Mouse (Mus musculus): ENCODE results near the gene Unc13d.

Gene Unc13d

DNA sequence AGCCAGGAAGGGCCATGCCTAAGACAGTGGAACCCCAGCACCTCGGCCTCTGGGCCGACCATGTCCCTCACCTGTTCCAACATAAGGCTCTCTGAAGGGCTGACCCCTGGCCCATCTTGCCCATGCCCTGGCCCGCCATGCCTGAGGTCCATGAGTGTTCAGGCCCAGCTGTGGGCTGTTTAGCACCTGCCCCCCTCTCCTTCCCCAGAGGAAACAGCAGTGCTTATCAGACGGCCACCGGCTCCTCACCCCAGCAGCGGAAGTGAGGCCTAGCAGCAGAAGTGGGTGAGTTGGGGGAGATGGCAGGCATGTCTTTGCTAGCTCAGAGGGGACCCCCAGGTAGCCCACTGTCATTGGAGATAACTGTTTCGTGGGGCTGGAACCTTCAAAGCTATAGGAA is 925 bp downstream of the Unc13d start:
- DNase-seq, result no peak

DNA sequence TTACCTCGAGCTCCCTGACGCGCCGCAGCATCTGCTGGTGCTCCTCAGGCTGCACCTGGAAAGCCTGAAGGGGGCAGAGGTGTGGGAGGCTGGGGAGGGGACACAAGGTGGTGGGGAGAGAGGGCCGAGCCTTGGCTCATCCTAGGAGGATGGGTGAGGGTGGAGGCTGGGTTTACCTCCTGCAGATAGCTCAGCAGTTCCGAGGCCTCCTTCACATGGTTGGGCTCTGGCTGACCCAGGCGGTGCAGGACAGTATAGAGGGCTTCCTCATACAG is 1.6 kb downstream of the Unc13d start:
- DNase-seq, result no peak

DNA sequence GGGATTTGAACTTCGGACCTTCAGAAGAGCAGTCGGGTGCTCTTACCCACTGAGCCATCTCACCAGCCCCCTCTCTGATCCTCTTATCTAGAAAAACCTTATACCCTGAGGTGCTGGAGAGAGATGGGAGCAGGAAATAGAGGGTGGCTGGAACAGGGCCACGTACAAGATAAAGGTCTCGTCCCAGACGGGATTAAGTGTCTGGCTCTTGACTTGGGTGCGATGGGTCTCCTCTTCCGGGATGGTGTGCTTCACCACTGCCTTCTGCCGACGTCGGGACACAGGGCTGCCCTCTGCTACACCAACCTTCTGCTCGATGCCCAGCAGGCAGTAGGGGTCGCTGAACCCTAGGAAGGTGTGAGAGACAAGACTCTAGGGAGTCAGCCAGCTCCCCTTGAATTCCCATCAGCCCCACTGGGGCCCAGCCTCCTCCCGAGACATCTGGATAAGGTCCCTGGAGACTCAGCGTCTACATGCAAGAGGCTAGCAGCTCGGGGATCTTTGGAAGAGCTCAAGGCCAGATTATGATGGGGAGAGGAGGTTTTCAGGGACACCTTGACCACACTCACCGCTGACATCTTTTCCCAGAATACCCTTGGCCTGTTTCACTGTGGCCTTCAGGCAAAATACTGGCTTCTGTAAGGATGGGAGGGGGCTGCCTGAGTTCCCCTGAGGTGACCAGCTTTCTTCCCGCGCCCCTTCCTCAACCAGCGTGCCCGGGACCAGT is 2.1 kb downstream of the Unc13d start:
- no peak for DNase-seq

DNA sequence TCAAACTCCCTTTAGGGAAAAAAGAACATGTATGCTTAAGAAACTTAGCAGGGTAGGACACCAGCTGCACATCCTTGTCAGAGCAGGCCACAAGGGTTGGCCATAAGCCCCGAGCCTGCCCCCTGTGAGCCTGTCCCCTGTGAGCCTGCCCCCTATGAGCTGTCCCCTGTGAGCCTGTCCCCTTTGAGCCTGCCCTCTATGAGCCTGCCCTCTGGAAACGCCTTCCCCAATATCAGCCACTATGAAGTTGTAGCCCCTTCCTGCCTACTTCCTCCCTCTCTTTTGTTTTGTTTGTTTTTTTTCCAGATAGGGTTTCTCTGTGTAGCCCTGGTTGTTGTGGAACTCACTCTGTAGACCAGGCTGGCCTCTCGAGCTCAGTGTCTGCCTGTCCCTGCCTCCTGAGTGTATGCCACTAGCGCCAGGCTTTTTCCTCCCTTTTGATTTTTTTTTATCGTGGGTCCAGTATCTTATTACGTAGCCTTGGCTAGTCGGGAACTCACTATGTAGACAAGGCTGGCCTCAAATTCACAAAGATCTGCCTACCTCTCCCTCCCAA is 3.2 kb downstream of the Unc13d start:
- no peak for DNase-seq

DNA sequence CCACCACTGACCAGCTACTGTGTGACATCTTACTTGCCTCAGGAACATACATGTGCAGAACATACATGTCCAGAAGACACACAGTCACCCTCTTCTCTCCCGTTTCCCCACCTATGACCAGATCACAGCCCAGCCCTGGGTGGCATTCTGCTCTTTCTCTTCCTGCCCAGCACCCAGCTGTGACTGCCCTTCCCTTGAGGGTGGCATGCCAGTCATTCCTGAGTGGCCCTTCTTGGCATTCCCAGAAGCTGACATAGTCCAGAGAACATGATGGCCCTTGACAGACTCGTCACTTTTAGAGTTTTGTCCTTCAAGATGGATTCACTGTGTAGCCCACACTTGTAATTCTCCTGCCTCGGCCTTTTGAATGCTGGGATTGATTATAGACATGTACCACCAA is 5.2 kb downstream of the Unc13d start:
- no peak for DNase-seq

DNA sequence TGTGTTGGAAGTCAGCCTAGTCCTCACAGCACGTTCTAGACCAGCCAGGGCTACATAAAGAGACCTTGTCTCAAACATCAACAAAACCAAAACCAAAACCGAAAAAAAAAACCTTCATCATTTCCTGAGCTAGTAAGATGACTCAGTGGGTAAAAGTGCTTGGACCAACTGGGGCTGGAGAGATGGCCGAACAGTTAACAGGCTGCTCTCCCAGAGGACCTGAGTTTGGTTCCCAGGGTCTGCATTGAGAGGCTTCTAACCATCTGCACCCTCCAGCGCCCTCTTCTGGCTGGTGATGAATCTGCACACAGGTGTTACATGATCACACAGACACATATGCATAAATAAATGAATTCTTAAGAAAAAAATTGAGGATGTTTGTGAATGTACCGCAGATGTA is 6.3 kb downstream of the Unc13d start:
- no peak for DNase-seq

DNA sequence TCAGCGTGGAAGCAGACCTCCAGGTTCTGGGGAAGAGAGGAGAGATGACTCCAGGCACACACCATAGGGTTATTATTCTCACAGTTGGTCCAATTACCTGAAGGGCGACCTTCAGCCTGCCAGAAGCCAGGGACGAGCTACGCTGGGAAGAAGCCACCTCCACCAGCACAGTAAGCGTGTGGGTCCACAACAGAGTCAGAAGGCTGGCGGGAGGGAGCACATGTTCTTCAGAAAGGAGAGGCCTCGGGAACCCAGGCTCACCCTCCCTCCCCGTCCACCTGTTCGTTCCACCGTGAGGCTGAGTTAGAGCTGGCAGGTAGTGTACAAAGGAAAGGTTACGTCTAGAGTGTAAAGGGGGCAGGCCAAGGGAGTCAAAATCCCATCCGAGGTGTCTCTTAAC is 12.4 kb downstream of the Unc13d start:
- DNase-seq, result no peak

DNA sequence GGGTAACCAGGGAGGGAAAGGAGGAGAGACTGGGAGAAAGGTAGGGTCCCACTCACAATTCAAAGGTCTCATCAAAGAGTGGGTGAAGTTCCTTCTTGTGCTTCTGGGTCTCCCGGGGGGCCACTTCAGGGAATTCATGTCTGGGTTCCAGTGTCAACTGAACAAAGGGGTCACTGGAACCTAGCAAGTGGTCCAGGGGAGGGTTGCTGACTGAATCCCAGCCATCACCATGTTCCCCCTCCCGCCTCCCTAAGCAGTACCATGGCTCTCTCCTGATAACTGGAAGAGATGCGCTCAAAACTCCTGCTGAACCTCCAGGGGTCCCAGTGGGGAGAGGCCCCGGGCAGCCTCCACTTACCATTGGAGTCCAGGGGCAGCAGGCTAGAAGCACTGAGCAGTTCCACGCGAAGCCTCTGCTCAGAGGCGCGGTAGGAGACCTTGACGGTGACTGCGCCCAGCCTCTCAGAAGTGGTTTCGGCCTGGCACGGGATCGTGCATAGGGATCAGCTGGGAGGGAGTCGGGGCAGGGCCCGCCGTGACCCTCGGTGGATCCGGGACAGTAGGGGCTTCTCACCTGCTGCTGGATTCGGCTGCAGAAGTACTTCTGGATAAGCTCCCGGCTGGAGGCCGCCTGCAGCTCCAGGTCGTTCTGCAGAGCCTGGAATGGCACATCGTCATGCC is 13.4 kb downstream of the Unc13d start:
- DNase-seq, result no peak

DNA sequence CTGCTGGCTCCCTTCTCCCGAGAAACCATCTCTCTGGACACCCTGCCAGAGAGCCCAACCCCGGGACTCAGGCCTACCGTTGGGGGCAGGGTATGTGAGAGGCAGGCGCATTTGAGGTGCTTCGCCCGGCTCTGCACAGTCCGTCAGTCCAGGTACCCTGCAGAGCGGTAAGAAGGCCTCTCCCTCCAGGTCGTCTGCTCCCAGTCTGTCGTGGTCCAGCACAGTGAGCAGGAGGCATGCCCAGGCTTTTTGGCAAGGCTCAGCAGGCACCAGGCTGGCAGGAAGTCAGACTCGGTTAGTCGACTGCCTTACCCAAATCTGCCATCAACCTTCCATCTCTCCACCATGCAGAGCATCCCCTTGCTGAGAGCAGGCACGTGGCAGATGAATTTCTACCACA is 14.2 kb downstream of the Unc13d start:
- no peak for DNase-seq

DNA sequence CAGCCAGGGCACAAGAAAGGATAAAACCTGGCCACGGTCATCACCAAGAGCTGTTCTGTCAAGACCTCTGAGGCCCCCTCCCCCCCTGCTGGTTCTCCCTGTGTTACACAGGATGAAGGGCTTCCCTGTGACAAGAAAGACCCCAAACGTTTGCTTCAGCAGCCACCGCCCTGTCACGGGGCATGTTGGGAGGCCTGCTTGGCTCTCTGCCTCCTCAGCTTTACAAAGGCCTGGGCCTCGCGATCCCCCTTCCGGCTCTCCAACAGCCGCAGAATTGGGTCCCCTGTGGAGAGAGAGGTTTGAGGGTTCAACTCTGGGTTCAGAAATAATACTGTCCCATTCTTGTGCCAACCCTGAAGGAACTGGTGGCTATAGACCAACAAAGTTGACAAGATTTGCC is 15.2 kb downstream of the Unc13d start:
- no peak for DNase-seq

DNA sequence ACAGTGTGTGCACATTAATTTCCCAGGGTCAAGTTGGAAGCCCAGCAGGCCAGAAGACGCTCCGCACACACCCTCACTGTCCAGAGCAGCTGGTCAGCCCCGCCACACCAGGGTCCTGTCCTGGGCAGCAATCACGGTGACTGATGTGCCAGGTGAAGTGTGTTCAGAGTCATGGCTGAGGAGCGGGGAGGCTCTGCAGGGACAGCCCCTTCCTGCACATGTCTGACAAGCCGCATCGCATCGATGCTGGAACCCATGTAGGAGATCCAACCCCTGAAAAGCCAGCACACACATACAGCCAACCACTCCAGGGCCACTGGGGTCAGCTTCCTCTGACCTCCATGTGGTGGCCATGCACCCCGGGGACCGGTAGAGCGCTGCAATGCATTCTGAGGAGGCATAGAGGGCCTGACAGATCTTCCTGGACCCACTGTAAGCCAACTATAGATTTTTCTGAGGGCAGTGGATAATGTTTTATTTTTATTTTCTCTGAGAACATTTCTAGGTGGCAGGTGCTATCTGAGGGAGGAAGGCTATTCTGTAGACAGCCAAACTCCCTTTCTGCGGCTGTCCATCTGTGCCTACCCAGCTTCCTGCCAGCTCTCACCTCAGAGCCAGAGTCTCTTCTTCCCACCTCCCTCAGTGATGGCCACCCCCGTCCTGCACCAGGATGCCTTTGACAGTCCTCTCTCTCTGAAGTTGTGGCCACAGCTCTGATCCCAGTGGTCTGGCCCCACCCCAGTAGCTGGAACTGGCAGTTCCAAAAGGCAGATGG is 15.9 kb downstream of the Unc13d start:
- DNase-seq, result no peak

DNA sequence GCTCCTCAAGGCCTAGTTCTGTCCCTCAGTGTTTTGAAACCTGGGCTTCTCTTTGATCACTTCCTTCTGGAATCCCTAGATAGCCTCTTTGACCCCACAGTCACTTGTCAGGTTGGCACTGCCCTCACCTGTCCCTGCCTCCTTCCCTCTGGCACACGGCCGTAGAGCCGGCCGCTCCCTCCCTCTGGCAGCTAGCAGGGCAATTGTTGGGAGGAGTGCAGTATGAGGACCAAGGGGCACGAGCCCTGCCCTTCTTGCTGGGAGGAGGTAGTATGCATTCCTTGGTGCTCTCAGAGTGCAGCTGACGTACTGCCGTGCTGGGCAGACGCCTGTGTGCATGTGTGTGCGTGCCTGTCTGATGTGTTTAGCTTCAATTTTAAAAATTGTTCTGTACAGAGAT is 17.2 kb downstream of the Unc13d start:
- no peak for DNase-seq

DNA sequence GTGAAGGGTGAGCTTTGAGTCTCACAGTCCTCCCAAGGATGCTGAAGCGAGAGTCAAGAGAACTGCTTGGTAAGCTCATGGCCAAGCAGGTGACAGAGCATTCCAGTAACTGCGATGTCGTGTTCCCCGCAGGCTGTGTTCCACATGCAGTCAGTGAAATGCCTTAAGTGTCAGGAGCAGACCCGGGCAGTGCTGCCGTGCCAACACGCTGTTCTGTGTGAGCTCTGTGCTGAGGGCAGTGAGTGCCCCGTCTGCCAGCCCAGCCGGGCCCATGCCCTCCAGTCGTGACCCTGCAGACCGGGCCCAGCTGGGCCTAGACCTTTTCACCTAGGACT is 18.1 kb downstream of the Unc13d start:
- no peak for DNase-seq

DNA sequence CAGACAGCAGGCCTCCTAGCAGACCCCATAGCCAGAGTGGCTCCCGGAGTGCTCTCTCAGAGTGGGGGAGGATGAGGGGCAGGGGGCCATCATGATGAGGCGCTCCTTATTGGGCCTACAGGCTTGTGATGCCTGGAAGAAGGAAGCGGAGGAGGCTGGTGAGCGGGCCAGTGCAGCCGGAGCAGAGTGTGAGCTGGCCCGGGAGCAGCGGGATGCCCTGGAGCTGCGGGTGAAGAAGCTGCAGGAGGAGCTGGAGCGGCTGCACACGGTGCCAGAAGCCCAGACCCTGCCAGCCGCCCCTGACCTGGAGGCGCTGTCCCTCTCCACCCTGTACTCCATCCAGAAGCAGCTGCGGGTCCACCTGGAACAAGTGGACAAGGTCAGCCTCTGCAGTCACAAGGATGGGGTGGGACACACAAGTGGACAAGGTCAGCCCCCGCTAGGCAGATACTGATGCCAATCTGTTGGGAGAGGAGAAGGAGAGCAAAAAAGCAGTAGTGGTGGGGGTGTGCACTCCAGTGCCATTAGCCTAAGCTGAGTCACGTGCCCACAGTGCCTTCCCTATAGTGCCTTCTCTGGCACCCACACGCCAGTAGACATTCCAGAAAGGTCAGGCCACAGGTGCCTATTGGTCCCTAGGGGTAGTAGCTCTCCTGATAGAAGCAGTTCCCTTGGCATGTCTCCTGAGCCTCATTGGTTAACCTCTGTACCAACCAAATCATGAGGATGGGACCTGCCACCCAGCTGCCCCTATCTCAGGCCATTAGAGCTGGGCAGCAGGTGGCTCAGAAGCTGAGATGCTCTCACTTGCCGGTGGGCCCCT is 18.7 kb downstream of the Unc13d start:
- DNase-seq, result no peak

DNA sequence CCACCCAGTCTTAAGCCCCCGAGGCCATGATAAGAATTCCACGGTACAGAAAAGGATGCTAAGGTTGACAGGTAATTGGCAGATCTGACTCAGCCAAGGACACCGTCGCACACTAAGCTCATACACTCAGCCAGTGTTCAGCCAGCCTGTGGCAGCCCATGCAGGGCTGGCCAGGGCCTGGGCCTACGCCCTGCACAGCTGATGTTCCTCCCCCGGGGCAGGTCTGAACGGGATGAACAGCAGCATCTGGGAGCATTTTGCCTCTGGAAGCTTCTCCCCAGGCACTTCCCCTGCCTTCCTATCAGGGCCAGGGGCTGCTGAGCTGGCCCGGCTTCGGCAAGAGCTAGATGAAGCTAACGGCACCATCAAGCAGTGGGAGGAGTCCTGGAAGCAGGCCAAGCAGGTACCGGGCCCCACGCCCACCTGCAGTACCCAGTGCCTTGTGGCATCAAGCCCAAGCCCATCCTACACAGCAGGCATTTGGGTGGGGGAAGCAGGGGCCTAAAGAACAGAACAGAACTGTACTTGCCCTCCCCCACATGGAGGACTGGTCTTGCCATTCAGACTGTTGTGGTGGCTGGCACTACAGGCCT is 19.6 kb downstream of the Unc13d start:
- no peak for DNase-seq

DNA sequence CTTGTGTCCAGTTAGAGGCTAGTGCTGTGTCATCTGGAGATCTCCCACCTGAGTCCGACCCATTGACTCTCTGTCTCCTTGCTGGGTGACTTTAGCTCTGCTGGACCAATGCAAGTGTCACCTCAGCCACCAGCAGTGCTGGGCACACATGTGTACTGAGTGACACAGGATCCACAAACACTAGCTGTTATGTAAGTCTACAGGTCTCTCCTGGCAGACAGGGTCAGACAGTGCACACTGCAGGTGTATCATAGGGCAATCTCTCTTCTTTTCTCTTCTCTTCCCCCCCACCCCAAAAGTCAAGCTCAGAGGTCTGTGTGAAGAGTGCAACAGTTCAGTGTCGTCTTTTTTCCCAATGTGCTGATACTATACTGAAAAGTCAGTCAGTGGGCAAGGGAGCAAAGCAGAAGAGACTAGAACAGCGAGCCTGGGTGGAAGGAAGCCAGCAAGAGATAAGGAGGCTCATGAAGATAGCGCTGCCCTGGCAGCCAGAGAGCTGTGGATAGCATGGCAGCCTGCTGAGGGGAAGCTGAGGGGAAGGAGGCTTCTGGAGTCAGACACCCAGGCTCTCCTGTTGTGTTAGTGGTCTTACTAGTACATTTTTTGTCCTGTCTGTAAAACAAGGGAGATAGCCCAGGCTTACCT is 20.4 kb downstream of the Unc13d start:
- DNase-seq, result no peak

DNA sequence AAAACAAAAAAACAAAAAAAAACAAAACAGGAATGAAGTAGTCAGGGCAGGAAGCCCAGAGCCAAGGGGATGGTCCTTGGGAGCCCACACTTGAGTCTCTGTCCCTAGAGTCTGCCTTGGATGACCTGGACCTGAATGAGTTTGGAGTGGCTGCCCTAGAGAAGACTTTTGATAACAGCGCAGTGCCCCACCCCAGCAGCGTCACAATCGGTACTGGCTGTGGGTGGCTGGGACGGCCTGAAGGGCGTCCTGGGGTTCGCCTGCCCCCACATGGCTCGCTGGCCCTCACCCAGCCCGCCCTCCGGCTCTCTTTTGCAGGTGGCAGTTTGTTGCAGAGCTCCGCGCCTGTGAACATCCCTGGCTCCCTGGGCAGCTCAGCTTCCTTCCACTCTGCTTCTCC is 21.9 kb downstream of the Unc13d start:
- no peak for DNase-seq

DNA sequence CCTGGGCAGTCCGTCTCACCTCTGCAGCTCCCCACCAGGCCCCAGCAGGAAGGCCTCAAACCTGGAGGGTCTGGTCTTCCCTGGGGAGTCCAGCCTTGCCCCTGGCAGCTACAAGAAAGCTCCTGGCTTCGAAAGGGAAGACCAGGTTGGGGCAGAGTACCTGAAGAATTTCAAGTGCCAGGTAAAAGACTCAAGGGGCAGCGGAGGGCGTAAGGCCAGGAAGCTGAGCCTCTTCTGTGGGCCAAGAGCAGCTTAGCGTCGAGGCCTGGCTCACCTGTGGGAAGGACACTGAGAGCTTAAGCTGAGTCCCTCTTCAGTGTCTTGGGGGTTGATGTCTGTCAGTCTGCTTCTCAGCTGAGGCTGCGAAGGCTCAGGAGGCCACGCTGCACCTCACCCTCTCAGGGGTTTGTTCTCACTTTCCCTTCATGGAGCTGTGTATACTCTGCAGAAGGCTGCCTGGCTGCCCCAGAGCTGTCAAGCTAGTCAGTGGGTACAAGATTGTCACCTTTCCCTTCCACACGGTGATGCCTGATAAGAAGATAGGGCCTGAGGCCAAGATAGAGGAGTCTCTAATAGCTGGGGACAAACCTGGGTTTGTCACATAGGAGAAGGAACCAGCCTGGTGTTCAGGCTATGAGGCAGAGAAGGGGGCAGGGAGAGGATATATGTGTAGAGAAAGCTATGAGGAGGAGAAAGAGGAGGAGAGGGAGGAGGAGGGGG is 24.1 kb downstream of the Unc13d start:
- DNase-seq, result no peak

DNA sequence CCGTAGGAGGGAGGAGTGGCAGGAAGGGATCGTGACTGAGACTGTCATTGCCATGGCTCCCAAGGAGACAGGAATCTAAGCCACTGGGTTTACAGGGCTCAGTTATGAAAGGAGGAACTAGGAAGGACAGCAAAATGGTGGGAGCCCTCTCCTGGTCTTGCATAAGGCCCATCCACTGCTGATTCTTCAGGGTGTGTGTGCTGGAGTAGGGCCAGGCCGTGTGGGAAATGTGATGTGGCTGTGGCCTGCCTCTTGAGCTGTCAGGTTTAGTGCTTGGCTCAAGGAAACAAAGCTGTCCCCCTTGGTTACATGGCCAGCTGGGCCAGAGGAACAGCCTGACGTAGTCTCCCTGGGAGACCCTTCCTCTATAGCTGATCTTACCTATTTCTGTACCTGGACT is 27.6 kb downstream of the Unc13d start:
- no peak for DNase-seq

DNA sequence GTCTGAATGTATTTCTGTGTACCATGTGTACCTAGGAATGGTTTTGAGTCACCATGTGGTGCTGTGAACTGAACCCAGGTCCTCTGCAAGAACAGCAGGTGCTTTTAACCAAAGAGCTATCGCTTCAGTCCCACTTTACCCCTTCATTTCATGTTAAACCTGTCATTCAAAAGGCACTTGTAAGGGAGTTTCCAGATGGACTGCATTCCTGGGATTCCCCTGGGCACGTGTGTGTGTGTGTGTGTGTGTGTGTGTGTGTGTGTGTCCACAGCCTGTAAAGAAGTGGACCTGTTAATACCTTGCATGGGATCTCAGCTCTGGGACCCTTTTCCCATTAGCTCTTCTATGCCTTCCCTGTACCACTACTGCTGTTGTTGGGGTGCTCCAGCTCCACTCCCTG is 28.2 kb downstream of the Unc13d start:
- no peak for DNase-seq

DNA sequence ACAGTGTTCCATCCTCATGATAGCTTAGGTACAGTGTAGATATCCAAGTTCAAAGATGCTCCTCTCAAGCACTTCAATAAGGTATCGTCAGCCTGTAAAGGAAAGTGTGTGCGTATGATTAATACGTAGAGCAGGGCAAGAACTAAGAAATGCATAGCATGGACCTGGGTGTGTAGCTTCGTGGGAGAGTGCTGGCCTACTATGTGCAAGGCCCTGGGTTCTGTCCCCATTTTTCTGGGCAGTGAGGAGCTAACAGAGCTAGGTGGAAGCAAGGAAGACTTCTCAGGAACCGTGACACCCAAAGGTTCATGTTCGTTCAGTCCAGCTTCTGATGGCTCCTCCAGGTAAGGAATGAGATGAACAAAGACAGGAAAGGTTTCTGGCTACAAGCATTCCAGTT is 32.6 kb downstream of the Unc13d start:
- no peak for DNase-seq

DNA sequence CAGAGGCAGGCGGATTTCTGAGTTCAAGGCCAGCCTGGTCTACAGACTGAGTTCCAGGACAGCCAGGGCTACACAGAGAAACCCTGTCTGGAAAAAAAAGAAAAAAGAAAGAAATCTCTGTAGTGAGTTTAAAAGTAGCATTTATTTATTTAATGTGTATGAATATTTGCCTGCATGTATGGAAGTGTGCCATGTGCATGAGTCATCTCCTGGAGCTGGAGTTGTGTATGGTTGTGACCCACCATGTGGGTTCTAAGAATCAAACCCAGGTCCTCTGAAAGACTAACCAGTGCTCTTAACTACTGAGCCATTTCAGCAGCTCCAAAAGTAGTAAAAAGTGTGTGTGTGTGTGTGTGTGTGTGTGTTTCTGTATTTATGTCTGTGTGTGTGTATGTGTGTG is 34.5 kb downstream of the Unc13d start:
- no peak for DNase-seq

Measured in embryo, embryonic 11 days (tissue).